Mouse (Mus musculus) small intestine, adult 2 months (tissue): Measurements from ENCODE around the gene Gm11983. TPM values are rescaled to one million over a fixed set of nuclear protein-coding genes. Genes with fewer than 3 reads are reported as not detected.
A peak's percentile ranks its signal among the peaks of the same experiment; 100 is the strongest.
"Not testable (repeated sequence)": the region's sequence is repeated elsewhere in the genome, so short reads cannot be mapped to it uniquely, and the experiment has no call there.

Source experiments
- H3K27ac ChIP-seq: fragments of 200-500 bp; 2 replicates; pipeline ENCODE4 v1.5.1; 2012; ENCODE audit warnings: low read depth, low read length, control low read depth, inconsistent platforms; ENCODE audit not compliant: insufficient read depth
- H3K27me3 ChIP-seq: fragments of 200-500 bp; 2 replicates; pipeline ENCODE4 v1.6.1; 2012; ENCODE audit warnings: mild to moderate bottlenecking, moderate library complexity, low read length, inconsistent platforms; ENCODE audit not compliant: control insufficient read depth, insufficient read depth
- H3K36me3 ChIP-seq: fragments of 200-500 bp; 2 replicates; pipeline ENCODE4 v1.6.1; 2012; ENCODE audit warnings: mild to moderate bottlenecking, low read length, control low read depth, inconsistent platforms; ENCODE audit not compliant: control insufficient read depth, insufficient read depth
- H3K4me1 ChIP-seq: fragments of 200-500 bp; 2 replicates; pipeline ENCODE4 v1.6.1; 2012; ENCODE audit warnings: low read length, inconsistent platforms, mixed read lengths; ENCODE audit not compliant: control insufficient read depth, insufficient read depth, insufficient read length
- H3K4me3 ChIP-seq: fragments of 200-500 bp; 2 replicates; pipeline ENCODE4 v1.5.1; 2012; ENCODE audit warnings: low read depth, mild to moderate bottlenecking, control low read depth, inconsistent platforms, low read length, moderate library complexity
- CTCF ChIP-seq: fragments of 200-500 bp; IDR thresholded peaks from 2 replicates; pipeline ENCODE4 v1.5.1; 2012; ENCODE audit warnings: low read depth, mild to moderate bottlenecking, control low read depth, inconsistent platforms, low read length, moderate library complexity, mixed read lengths; ENCODE audit not compliant: insufficient replicate concordance, insufficient read length; ENCODE audit errors: extremely low read depth
- POLR2A ChIP-seq: fragments of 200-500 bp; IDR thresholded peaks from 2 replicates; pipeline ENCODE4 v1.6.1; 2012; ENCODE audit warnings: low read depth, mild to moderate bottlenecking, control low read depth, inconsistent platforms, low read length, moderate library complexity
- WGBS: fragments of 180-500 bp; shearing (Covaris S2); methylation state at CpG from one replicate; pipeline ENCODE4 v1.1.7; 2018; 5-methylcytosine and 5-hydroxymethylcytosine counted together
- polyA plus RNA-seq: library from polyadenylated mRNA; depleted of rRNA; stranded (reverse); fragments of >200 nt; gene quantifications from 2 replicates; pipeline ENCODE4 v1.2.3, GENCODE M21; 2012; rRNA removed

Gene Gm11983
- not detected in 2 replicates for polyA plus RNA-seq

- WGBS: 86% methylated on average over 1 of the region's 1 CpGs
- H3K4me3 ChIP-seq: no peak within 1 kb of the TSS
- H3K27me3 ChIP-seq: no peaks in the 10 kb centered on the region
- H3K4me1 ChIP-seq: no peaks in the 10 kb centered on the region
- no peak within 1 kb of the TSS for H3K27ac ChIP-seq
- H3K36me3 ChIP-seq: no peaks in the 10 kb centered on the region
- TF ChIP-seq POLR2A (no peak), CTCF (no peak)
Observed at GRCm38 (mm10) chr11:6837554-6837953, at the start of gene Gm11983. Gene Gm11983, minus strand, starts transcription at chr11:6837654.

GRCm38 (mm10) chr11:6883045-6883444 is 45.6 kb upstream of the Gm11983 start:
- not testable (repeated sequence) for H3K36me3 ChIP-seq, H3K4me1 ChIP-seq, H3K4me3 ChIP-seq, H3K27ac ChIP-seq, H3K27me3 ChIP-seq
- 79% methylated on average over 4 of the region's 4 CpGs for WGBS

GRCm38 (mm10) chr11:6881614-6882013 is 44.2 kb upstream of the Gm11983 start:
- H3K36me3 ChIP-seq: no peaks in the 10 kb centered on the region
- TF ChIP-seq CTCF: peak; percentile 46; the same call in 1 of the 2 replicates
- no peak for TF ChIP-seq POLR2A
- no peak overlapping the region for H3K27ac ChIP-seq
- no peaks in the 10 kb centered on the region for H3K4me1 ChIP-seq
- no peak overlapping the region for H3K4me3 ChIP-seq
- WGBS: 46% methylated on average over 5 of the region's 5 CpGs
- no peaks in the 10 kb centered on the region for H3K27me3 ChIP-seq

GRCm38 (mm10) chr11:6877740-6878139 is 40.3 kb upstream of the Gm11983 start:
- 65% methylated on average over 6 of the region's 6 CpGs for WGBS
- Histone ChIP-seq H3K36me3 (no peaks in the 10 kb centered on the region), H3K4me1 (no peaks in the 10 kb centered on the region), H3K27me3 (no peaks in the 10 kb centered on the region), H3K27ac (no peak overlapping the region), H3K4me3 (no peak overlapping the region)
- TF ChIP-seq CTCF (no peak), POLR2A (no peak)

- no peak for TF ChIP-seq CTCF
- no peak for TF ChIP-seq POLR2A
- H3K36me3 ChIP-seq: no peaks in the 10 kb centered on the region
- no peaks in the 10 kb centered on the region for H3K4me1 ChIP-seq
- H3K4me3 ChIP-seq: no peak overlapping the region
- WGBS: 73% methylated on average over 1 of the region's 1 CpGs
- H3K27me3 ChIP-seq: no peaks in the 10 kb centered on the region
- H3K27ac ChIP-seq: no peak overlapping the region
Observed at GRCm38 (mm10) chr11:6870947-6871346, 33.5 kb upstream of the Gm11983 start.

GRCm38 (mm10) chr11:6865536-6865935 is 28.1 kb upstream of the Gm11983 start:
- Histone ChIP-seq H3K4me3 (no peak overlapping the region), H3K27me3 (no peaks in the 10 kb centered on the region), H3K36me3 (no peaks in the 10 kb centered on the region), H3K4me1 (no peaks in the 10 kb centered on the region), H3K27ac (no peak overlapping the region)
- WGBS: 80% methylated on average over 3 of the region's 3 CpGs
- no peak for TF ChIP-seq POLR2A
- no peak for TF ChIP-seq CTCF

- Histone ChIP-seq H3K27ac (no peak overlapping the region), H3K27me3 (no peaks in the 10 kb centered on the region), H3K4me1 (no peaks in the 10 kb centered on the region), H3K4me3 (no peak overlapping the region), H3K36me3 (no peaks in the 10 kb centered on the region)
- TF ChIP-seq POLR2A (no peak), CTCF (no peak)
- WGBS: 83% methylated on average over 3 of the region's 3 CpGs
Observed at GRCm38 (mm10) chr11:6862185-6862584, 24.7 kb upstream of the Gm11983 start.
